Mouse (Mus musculus) lung, postnatal 0 days (tissue): ENCODE results near the gene Snrpc.

ENCODE experiments used
- CTCF ChIP-seq: IDR thresholded peaks from 2 replicates; pipeline ENCODE4 v1.5.1; 2016; ENCODE audit warnings: antibody characterized with exemption, mild to moderate bottlenecking
- EP300 ChIP-seq: IDR thresholded peaks from 2 replicates; pipeline ENCODE4 v1.6.1; 2016; ENCODE audit warnings: antibody characterized with exemption, mild to moderate bottlenecking, control low read depth

DNA sequence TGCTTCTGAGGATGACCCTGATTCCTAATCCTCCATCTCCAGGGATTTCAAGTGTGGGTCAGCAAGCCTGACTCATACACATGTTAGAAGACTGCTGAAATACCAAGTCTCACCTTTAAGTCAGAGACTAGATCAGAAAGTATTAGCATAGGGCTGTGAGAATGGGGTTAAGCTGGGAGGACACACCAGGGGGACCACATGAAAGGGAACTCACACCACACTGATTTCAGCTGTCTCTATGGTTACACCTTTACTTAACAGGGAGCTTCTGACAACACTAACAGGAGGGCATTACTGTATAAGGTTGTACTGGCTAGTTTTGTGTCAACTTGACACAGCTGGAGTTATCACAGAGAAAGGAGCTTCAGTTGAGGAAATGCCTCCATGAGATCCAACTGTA lies 23.3 kb upstream of the Snrpc start:
- no peak for TF ChIP-seq CTCF
- TF ChIP-seq EP300: no peak
